Mouse (Mus musculus) bone marrow macrophage, adult 2 months (primary cell): ENCODE measurements around the gene Cp.

Experiments used
- CTCF ChIP-seq: IDR thresholded peaks from 2 replicates; pipeline ENCODE4 v1.5.1; 2012; ENCODE audit warnings: low read depth, mild to moderate bottlenecking, low read length, moderate library complexity
- POLR2A ChIP-seq: IDR thresholded peaks from 2 replicates; pipeline ENCODE4 v1.6.1; 2012; ENCODE audit warnings: mild to moderate bottlenecking, low read depth, low read length, borderline replicate concordance

DNA sequence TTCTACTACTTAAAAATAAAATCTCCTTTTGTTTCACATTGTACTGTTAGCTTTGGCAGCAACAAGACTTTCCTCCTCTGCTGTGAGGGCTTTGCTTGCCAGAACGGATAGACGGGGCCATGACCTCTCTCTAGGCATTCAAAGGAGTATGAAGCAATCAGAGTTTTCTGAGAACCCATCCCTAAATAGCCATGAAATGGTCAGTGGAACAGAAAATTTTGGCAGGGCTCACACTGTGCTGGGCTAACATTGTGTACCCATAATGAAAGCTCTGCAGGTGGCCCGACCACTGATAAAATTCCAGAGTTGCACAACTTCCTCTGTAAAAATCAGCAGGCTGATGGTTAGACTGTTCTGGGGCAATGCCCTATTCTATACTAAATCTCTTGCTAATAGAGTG lies 3.0 kb upstream of the Cp start:
- TF ChIP-seq CTCF = no peak
- TF ChIP-seq POLR2A = no peak
